Mouse (Mus musculus) thymus, postnatal 4 days (tissue): ENCODE data around the gene Tmem72.

ENCODE experiments used
- DNase-seq: peaks from one replicate; pipeline ENCODE4 v3.0.0; 2021

Gene Tmem72

GRCm38 (mm10) chr6:116677321-116677720 is 39.4 kb downstream of the Tmem72 start:
- no peak for DNase-seq

GRCm38 (mm10) chr6:116676355-116676913 is 40.3 kb downstream of the Tmem72 start:
- DNase-seq: peak; percentile 24

- peak; percentile 15 for DNase-seq
Observed at GRCm38 (mm10) chr6:116674283-116674886, 42.3 kb downstream of the Tmem72 start.

GRCm38 (mm10) chr6:116673471-116674282 is 43.0 kb downstream of the Tmem72 start, which contains the start of gene Rassf4:
TSS of gene Rassf4 (minus strand) at chr6:116673952.
- DNase-seq: peak; percentile 81

GRCm38 (mm10) chr6:116672349-116672748 is 44.4 kb downstream of the Tmem72 start:
- DNase-seq: no peak

GRCm38 (mm10) chr6:116671768-116672167 is 44.9 kb downstream of the Tmem72 start:
- no peak for DNase-seq

- no peak for DNase-seq
Observed at GRCm38 (mm10) chr6:116671031-116671430, 45.7 kb downstream of the Tmem72 start.

- no peak for DNase-seq
Observed at GRCm38 (mm10) chr6:116670144-116670543, 46.6 kb downstream of the Tmem72 start.

GRCm38 (mm10) chr6:116668682-116669470 is 47.8 kb downstream of the Tmem72 start:
- no peak for DNase-seq

GRCm38 (mm10) chr6:116667382-116667781 is 49.3 kb downstream of the Tmem72 start:
- no peak for DNase-seq

GRCm38 (mm10) chr6:116666892-116667291 is 49.8 kb downstream of the Tmem72 start:
- DNase-seq: no peak

GRCm38 (mm10) chr6:116666085-116666750 is 50.5 kb downstream of the Tmem72 start:
- no peak for DNase-seq

- no peak for DNase-seq
Observed at GRCm38 (mm10) chr6:116664830-116665229, 51.9 kb downstream of the Tmem72 start.

GRCm38 (mm10) chr6:116664031-116664430 is 52.7 kb downstream of the Tmem72 start:
- DNase-seq: no peak

GRCm38 (mm10) chr6:116663364-116663763 is 53.3 kb downstream of the Tmem72 start:
- no peak for DNase-seq

- peak; percentile 61 for DNase-seq
Observed at GRCm38 (mm10) chr6:116653684-116654454, 62.8 kb downstream of the Tmem72 start.

- no peak for DNase-seq
Observed at GRCm38 (mm10) chr6:116653191-116653590, 63.5 kb downstream of the Tmem72 start.

GRCm38 (mm10) chr6:116651437-116652118 is 65.1 kb downstream of the Tmem72 start:
- no peak for DNase-seq

- no peak for DNase-seq
Observed at GRCm38 (mm10) chr6:116650406-116650805, 66.3 kb downstream of the Tmem72 start, which contains the start of gene Depp1. TSS of gene Depp1 (plus strand) at chr6:116650609.

- no peak for DNase-seq
Observed at GRCm38 (mm10) chr6:116649811-116650210, 66.9 kb downstream of the Tmem72 start.

- DNase-seq: no peak
Observed at GRCm38 (mm10) chr6:116647763-116648162, 69.0 kb downstream of the Tmem72 start.
